Mouse (Mus musculus): ENCODE measurements at regions not wholly inside any gene's neighbourhood (a gene's known extent, or its start where the extent isn't known, plus 50 kb on each side); places are given as distances from the start of the nearest gene placed in this dataset.
"Not testable (repeated sequence)": the region's sequence is repeated elsewhere in the genome, so short reads cannot be mapped to it uniquely, and the experiment has no call there.

GRCm38 (mm10) chr4:23567827-23568226, 928.4 kb upstream of the Mms22l start:
- no peak for DNase-seq

- DNase-seq, result no peak
Observed at GRCm38 (mm10) chr4:23573013-23573412, 923.2 kb upstream of the Mms22l start.

- no peak for DNase-seq
Observed at GRCm38 (mm10) chr4:23587412-23587811, 908.8 kb upstream of the Mms22l start.

- no peak for DNase-seq
Observed at GRCm38 (mm10) chr4:23590883-23591282, 905.4 kb upstream of the Mms22l start.

DNA sequence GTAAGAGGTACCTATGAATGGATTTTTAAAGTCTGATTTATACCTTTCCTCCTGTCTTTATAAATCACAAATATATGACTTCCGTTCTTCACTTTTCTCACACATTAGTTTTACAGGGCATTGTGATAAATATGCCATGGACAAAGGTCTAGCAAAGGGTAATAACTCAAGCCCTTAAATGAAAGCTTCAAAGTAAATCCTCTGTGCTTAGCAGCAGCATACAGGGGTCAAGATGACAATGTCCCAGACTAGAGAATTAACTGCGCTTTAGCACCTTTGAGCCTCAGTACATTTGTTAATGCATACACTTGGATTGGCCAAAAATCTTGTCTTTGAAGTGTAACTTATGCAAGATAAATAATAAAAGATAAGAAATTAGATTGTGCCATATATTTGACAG, 904.7 kb upstream of the Mms22l start:
- no peak for DNase-seq

DNA sequence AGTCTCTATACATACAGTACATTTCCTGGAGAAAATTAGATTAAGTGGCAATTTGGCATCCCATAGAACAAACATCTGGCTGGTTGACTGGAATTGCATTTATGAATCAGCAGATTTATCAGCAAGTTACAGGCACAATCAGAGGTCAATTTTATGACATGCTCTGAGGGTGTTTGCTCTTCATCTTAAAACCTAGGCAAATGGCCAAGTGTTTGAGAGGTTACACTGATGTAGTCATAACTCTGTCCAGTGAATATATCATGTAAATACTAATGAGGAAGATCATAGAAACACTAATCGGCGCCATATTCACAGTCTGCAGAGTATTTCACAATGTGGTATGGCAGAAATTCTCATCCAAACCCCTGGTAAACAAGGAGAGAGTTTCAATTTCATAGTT, 896.2 kb upstream of the Mms22l start:
- no peak for DNase-seq

- DNase-seq, result no peak
Observed at GRCm38 (mm10) chr4:23601426-23602293, 894.6 kb upstream of the Mms22l start.

GRCm38 (mm10) chr4:23602294-23602932, 893.8 kb upstream of the Mms22l start:
- DNase-seq, result no peak

GRCm38 (mm10) chr4:23607348-23607747, 888.9 kb upstream of the Mms22l start:
- DNase-seq, result no peak

DNA sequence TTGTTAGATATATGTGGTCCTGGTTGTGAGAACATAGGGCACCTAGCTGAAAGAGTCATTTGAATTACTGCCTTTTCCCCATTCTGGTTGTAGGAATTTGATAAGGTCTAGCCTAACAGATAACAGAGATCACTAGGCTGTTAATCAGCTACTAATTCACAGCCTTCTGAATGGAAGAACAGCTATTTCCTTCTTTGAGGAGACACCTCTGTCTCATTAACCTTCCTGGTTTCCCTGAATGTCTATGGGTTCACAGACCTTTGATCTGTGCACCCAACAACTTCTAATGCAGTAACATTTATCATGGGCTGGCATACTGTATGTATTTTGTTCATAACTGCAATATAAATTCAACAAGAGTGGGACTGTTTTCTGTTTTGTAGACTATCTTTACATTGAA, 875.0 kb upstream of the Mms22l start:
- no peak for DNase-seq

DNA sequence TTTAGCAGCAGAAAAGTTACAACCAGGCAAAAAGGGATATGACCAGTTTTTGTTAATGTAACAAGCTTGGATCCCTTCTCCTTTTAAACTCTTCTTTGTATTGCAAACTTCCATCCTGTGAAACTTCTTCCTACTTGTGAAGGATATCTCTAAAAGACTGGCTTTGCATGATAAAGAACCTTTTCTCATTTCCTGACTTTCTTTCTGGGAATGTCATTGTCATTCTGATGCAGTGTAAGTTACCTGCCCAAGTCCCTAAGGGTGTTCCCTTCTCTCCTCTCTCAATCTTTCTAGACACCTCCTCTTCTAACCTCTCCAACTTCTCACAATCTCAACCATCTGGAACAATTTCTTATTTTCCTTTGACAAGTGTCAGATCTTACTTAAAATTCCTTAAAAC, 874.0 kb upstream of the Mms22l start:
- no peak for DNase-seq

- DNase-seq, result no peak
Observed at GRCm38 (mm10) chr4:23636231-23636928, 859.9 kb upstream of the Mms22l start.

DNA sequence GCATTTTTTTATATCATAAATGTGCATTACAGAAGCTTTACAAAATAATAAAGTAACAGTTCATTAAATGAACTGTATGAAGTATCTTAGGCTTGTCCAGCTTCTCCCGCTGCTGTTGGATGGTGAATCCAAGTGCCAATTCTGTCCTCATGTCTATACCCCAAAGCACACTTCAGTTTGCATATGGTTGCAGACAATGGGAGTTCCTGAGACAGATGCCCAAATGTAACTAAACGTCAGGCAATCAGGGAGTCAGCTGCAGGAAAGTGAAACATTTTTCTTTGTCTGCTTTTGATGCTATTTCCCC, 859.4 kb upstream of the Mms22l start:
- DNase-seq, result no peak

GRCm38 (mm10) chr4:23656671-23657070, 839.6 kb upstream of the Mms22l start:
- not testable (repeated sequence) for DNase-seq

DNA sequence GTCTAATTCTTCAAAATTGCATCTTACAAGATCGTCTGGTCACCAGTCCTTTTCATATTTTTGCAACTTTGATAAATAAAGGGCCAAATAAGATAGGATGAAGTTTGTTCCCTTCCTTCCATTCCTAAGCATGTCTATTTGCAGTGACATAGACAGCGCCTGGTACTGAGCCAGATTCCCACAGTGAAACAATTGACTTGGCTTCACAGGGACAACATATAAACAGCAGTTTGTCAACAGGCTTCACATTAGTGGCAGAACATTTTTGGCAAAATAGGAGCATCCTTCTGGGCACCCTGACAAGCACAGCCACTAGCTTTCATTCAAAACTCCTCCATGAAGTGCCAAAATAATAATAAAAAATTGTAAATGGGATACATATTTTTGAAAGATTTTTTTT, 827.4 kb upstream of the Mms22l start:
- no peak for DNase-seq

DNA sequence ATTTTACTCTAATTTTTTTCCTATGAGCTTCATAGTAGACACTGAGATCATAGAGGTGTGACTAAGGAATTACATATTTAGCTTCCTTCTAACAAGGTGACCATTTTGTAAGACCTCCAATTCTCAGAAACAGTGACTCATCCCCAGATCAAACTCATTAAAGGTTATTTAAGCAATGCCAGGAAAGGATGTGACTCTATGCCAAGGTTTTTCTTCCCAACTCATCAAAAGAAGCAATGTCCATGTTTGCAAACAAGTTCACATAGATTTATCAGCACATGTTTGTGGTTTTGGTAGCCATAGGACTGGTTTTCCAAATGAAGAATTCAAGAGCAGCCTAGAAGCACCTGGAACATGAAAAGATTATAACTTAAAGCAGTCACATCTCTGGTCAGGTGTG, 792.6 kb upstream of the Mms22l start:
- no peak for DNase-seq

DNA sequence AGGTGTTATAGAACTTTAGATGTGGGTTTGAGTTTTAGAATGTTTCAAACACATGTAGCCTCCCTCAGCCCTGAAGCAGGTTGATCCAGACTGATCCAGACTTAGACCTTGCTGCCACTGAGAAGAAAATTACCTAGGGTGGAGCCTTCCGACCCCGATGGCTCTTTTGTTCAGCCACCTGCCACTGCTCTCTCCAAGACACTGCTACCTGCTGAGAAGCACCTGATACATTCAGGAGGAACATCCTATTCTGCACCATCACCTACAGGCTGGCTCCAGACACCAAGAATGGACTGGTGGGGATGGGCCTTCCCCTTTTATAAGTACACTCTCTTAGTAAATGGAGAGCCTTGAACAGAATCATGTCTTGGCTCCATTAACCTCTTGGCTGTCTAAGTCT, 785.5 kb upstream of the Mms22l start:
- no peak for DNase-seq

- no peak for DNase-seq
Observed at GRCm38 (mm10) chr4:23713781-23714415, 782.4 kb upstream of the Mms22l start.

- DNase-seq, result no peak
Observed at GRCm38 (mm10) chr4:23727846-23728245, 768.4 kb upstream of the Mms22l start.

- DNase-seq, result no peak
Observed at GRCm38 (mm10) chr4:23732471-23732870, 763.8 kb upstream of the Mms22l start.

- no peak for DNase-seq
Observed at GRCm38 (mm10) chr4:23744079-23744478, 752.2 kb upstream of the Mms22l start.

GRCm38 (mm10) chr4:23758005-23758404, 738.2 kb upstream of the Mms22l start:
- no peak for DNase-seq

- DNase-seq, result no peak
Observed at GRCm38 (mm10) chr4:23787417-23788204, 708.6 kb upstream of the Mms22l start.

All from right cerebral cortex, postnatal 25 days (tissue).